Mouse (Mus musculus): ENCODE measurements at regions not wholly inside any gene's neighbourhood (a gene's known extent, or its start where the extent isn't known, plus 50 kb on each side); places are given as distances from the start of the nearest gene placed in this dataset.
A peak's percentile ranks its signal among the peaks of the same experiment; 100 is the strongest.

DNA sequence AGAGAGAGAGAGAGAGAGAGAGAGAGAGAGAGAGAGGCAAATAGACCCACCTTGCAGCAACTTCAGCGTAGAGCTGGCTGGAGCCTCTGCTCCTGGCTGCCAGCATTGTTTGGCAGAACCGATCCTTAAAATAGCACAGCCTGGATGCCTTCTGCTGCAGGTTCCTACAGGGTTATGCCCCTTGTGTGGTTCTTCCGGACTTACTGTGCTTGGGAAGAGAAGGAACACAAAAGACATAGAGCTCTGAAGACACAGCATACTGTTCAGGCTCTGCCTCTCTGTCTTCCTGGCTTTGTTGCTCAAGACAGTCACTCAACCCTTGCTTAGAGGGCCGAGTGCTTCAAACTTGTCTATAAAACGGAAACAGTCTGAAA is 86.2 kb upstream of the Slc25a26 start:
- no peak for DNase-seq (ENCODE audit: low read depth, low spot score)

DNA sequence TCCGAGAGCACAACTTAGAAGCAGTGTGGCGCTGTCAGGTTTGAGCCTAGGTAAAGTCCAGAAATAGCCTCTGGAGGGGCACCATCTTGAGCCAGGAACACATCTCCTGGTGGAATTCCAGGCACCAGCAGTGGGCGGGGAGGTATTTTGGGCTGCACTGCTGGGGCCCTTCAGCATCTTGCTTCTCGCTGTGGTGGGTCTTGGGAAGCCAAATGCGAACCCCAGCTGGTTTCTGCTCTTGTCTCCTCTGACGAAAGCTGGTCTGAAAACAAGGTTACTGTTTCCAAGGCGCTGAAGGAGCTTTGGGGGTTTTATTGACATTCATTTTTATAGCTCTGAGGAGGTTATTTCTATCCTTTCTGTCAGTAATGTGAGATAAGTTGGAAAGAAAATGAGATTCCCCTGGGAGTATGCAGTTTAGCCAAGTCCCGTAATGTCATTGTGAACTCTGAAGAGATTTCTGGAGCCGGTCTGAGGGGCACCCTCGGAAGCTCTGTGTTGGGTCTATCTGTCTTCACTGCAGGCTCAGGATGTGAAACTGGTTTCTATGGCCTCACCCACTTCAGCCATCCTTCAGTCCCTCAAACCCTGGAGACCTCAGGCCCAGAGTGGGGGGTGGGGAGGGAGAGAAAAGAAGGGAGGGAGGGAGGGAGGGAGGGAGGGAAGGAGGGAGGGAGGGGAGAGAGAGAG is 86.7 kb upstream of the Slc25a26 start:
- DNase-seq (ENCODE audit: low read depth, low spot score): no peak

DNA sequence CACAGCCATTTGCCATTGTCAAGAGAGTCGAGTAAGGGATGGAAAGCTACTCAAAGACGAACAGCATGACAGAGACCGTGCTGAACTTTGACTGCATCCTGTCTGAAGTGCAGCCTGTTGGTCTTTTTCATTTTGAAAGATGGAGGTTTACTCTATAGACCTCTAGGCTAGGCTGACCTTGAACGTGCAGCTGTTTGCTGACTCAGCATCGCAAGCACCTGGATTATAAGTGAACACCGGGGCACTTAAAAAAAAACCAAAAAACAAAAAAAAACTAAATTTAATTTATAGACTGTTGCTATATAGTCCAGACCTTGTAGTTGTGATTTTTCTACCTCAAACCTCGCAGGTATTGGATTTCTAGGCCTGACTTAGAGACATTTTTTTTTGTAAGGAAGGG is 87.8 kb upstream of the Slc25a26 start:
- DNase-seq (ENCODE audit: low read depth, low spot score): no peak

DNA sequence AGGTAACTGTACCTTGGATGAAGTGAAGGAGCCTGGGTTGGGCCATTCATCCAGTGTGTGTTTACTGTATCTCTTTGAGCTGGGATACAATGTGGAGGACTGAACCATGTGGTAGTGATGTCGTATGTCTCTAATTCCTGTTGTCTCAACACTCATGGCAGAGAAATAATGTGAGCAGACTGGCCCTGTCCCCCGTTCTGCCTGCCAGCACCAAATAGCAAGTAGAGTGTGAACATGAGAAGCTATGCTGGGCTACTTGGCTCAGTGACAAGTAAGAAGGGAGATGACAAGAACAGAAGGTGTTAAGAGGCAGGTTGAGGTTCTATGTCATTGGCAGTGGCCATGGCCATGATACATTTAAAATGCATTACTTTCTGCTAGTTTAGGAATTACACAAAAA is 89.7 kb upstream of the Slc25a26 start:
- no peak for DNase-seq (ENCODE audit: low read depth, low spot score)

DNA sequence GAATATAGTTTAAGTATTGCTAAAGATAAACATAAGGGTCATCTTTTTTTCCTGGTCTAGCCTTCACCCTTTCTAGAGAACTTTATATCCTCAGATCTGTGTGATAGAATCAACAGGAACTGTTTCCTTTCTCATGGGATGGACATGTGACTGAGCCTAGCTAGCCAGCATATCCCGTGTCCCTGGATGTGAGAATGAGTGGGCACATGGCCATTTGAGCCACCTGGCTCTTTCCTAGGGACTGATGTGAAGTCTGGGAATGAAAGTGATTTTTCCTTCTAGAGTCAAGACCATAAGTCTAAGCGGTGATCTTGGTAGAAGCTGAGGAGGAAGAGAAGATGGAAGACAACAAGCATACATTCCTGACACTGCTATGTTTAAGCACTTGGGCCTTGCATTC is 91.1 kb upstream of the Slc25a26 start:
- DNase-seq (ENCODE audit: low read depth, low spot score): no peak

DNA sequence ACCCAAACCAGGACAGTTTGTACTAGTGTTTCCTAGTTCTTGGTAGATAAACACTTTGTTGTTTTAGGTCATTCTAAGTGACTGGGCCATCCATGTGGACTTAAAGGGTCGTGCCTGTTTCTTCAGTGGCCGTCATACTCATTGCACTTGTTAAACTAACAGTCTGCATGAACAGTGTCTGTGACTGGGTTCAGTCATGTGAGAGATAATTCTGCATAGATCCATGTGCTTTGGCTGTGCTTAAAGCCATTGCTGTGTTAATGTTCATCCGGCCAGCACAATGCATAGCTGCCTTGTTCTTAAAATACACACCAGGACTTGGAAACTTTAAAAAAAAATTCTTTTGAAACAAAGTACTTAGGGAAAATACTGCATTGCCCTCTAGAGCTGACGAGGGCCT is 92.4 kb upstream of the Slc25a26 start:
- no peak for DNase-seq (ENCODE audit: low read depth, low spot score)

DNA sequence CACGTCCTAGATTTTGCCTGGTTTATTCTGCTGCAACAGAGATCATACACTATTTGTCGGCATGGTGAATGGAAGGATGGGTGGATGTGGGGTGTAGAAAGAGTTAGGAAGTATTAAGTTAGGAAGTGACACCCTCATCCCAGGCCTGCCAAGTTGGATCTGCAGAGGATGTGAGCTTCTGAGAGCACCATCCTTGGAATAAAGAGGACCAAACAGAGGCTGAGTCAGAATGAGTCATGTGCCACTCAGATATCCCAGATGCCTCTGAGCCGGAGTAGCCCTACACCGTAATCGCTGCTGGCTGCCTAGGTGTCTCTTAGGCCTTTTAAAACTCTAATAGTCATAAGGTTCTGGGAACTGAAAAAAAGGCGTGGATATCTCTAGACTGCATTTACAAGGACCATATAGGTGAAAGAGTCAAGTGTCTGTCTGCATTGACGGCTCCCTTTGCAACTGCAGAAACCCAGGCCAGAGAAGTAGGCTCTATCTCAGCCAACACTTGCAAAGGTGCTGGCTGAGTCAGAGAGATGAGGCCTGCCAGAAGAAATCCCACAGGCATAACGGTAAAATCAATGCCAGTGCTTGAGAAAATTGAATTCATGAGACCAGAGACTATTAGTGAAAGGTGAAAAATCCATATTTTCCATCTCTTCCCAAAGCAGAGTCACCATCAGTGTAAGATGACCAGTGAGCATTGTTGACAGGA is 94.6 kb upstream of the Slc25a26 start:
- DNase-seq (ENCODE audit: low read depth, low spot score): peak; percentile 98

DNA sequence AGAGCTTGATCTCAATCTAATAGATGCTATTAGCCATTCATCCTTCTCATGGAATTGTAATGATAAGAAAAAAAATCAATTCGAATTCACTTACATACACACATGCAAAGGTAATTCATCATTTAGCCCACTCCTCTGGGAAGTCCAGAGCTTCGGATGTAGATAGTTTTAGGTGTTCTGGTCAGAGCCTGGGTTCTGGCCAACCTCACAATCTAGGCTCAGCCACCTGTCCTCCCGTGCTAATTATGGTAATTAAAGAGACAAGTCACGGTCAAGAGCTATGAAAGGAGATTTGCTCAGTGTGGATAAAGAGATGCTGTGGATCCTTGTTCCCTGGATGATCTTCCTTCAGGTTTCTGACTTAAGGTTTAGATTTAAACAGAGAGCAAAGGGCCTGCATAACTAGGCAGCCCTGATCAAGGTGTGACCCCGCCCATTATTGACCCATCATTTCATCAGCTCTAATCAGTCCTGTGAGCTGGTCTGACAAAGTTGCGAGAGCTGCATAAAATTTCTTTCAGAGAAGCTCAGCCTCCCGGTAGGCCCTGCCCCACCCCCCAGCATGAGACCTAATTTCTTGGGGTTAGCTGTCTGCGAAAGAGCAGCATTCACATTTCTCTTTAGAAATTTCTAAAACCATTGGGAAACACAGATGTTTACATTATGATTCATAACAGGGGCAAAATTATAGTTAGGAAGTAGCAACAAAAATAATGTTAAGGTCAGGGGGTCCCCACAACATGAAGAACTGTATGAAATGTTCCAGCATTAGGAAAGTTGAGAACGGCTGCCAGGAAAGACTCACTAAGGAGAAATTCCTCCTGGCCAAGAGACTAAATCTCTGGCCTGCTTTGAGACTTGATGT is 98.3 kb upstream of the Slc25a26 start:
- peak; percentile 72 for DNase-seq (ENCODE audit: low read depth, low spot score)

DNA sequence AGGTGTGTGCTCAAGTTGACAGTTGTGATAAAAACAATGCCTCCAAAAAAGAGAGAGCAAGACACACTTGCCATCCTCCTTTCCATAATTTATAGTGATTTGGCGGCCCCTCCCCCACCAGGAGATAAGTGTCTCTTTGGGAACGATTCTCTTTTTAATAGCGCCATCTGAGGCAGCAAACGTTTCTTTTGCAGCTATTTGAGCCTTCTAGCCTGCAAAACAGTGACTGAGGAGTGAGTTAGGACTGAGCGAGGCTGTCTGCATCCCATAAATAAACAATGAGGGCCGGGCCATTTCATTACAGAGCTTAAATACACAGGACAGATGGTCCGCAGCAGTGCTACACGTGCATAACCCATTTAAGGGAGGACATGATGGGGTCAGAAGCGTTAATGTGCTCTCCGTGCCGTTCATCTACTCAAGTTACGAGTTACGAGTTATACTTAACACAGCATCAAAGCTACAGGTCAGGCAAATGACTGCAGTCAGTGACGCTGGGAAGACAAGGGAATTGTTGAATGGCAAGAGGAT is 99.0 kb upstream of the Slc25a26 start:
- no peak for DNase-seq (ENCODE audit: low read depth, low spot score)

DNA sequence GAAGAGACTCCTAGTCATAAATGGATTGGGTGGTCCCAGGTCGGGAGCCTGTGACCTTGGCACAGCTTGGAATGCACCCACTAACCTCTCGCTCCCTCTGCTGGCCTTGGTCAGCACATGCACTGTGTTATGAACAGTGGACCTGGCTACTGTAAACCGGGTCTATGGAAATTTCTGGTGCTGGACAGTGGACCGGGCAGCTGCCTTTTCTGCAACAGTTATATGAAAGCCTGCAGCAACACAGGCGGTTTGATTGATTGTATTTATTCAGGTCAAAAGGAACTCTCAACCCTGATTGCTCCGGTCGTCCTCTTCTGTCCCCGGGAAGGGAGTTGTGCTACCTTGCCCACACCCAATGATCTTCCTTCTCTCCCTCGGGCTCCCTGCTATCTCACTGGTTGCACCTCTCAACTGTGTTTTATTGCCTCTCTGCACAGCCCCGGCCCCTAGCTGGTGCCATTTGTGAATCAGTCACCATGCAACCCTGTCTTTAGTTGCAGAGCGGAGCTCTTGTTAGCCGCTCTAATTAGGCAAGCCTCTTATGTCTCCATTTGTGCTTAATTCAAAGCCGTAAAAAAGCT is 99.6 kb upstream of the Slc25a26 start:
- DNase-seq (ENCODE audit: low read depth, low spot score): peak; percentile 62

DNA sequence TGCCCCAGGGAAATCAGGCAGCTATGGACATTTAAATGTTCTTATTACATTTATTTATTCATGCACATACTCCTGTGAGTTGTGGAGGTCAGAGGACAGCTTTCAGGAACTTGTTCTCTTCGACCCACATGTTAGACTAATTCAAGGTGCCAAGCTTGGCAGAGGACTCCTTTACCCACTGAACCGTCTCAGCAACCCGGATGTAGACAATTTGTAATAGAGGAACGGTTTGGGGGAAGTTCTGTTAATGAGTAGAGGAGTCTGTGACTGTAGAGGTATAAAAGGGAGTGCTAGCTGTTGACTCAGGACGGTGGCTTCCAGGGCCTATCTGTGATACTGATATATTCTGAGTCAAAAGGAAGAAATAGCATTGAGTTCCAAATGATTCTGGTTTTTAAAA is 107.4 kb upstream of the Magi1 start:
- DNase-seq (ENCODE audit: low read depth, low spot score): no peak

DNA sequence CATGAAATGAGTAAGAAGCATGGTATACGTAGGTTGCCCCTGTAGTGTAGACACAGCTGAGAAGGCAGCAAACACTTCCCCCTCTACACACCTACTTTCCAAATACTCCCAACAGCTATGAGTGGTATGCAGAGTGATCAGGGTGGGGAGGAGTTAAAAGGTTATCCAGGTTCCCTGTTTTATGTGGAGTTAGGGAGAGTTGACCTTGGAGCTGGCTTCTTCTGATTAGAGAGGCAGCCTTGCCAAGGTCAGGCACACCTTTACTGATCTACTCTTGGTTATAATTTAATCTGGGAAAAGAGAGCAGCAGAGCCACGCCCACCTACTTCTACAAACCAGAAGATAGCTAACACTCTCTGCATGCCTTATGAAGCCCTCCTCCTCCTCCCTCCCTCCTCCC is 106.7 kb upstream of the Magi1 start:
- no peak for DNase-seq (ENCODE audit: low read depth, low spot score)

DNA sequence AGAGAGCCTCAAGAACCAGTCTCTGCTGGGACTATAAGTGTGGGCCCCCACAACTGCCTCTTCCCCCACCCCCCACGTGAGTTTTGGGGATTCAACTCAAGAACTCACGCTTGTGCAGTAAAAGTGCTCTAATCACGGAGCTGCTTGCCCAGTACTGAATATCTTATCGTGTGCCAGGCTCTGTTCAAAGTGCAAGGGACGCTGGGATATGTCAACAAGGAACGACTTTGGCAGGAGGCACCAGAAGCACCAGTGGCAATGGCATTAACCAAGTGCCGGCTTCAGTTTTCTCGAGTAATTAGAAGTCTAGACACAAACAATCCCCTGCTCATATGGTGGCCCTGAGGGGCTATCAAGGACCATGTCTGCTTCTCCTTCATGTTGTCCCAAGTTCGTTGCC is 106.0 kb upstream of the Magi1 start:
- DNase-seq (ENCODE audit: low read depth, low spot score): no peak

DNA sequence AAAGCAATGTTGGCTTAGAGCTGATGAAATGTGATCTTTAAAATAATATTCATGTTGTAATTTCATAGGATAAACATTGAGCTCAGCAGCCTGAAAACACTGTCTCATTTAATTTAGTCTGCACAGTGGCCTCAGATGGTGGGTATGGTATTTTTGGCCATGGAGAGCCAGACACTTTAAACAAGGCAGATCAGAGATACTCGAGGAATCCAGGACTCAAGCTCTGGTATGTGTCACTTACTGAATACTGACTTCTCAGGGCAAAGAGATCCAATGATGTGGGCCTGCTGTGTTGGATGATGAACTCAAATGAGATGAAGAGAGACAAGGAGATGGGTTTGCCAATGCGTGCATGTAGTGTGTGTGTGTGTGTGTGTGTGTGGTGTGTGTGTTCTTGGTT is 103.9 kb upstream of the Magi1 start:
- DNase-seq (ENCODE audit: low read depth, low spot score): no peak

DNA sequence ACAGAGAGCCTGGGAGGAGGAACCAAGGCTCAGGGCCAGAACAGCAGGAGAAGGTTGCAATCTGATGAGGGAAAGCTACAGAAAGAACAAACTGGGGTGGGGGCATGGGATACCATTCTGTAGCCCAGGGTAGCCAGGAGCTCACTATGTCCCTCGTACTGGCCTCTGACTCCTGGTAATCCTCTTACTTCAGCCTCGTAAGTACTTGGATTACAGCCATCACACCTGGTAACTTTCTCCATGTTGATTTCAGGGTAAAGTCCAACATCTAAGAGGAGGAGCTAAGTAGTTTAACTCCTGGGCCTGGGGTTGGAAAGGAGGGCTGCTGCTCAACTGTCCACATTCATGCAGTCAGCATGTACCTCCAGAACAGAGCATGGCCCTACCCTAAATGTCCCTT is 101.8 kb upstream of the Magi1 start:
- no peak for DNase-seq (ENCODE audit: low read depth, low spot score)

DNA sequence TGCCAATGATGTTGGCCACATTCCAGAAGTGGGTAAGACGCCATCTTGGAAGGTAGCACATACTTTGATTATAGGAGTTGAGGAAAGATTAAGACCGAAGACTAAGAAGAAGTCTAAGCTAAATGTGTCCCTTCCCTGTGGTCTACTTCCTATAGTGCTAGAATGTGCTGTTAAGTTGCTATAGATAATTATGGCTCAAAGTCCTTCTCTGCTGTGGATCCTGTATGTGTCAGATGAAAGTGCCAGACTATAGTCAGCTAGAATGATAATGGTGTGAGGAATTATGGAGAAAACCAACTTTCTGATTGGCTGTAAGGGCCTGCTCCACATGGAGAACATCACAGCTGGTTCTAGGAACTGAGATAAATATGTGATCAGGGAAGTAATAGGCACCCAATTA is 86.3 kb upstream of the Magi1 start:
- no peak for DNase-seq (ENCODE audit: low read depth, low spot score)

DNA sequence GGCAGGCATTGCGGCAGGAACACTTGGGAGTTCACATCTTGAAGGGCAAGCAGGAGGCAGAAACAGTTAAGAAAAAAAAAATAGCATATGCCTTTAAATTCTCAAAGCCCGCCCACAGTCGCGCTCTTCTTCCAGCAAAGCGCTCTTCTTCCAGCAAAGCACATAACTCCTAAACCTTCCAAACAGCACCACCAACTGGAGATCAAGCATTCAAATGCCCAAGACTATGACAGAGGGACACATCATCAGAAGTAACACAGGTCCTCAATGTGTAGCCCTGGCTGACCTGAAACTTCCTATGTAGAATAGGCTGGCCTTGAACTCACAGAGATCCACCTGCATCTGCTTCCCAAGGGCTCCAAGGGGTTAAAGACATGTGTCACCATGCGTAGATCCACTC is 80.2 kb upstream of the Magi1 start:
- no peak for DNase-seq (ENCODE audit: low read depth, low spot score)

DNA sequence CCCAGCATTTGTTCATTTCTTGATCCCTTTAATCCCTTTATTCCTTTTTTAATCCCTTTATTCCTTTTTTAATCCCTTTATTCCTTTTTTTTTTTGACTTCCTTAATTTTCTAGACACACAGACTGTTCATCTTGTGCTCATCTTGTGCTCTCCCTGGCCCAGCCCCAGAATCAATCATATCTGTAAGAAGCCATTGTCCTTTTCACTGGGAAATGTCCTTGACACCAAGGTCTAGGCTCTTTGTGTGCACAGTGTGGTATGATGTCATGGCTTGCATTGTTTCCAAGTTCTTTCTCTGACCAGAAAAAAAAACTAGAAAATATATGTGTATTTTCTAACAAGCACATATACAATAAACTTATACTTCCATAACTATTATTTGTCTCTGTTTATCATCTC is 78.9 kb upstream of the Magi1 start:
- no peak for DNase-seq (ENCODE audit: low read depth, low spot score)

DNA sequence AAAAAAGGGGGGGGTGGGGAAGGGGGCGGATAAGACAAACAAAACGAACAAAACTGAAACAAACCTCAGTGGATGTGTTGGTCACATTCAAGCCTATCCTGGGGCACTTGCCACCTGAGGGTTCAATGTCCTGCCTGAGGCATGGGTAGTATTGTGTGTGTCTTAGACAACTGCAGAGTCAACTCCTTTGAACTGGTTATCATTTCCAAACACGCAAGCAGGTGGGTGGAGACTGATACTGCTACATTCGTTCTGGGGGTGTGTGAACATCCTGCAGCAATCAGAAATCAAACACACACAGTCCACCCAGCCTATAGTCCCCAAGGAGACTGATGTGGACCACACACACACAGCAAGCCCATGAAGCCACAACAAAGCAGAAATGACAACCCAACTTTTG is 73.9 kb upstream of the Magi1 start:
- DNase-seq (ENCODE audit: low read depth, low spot score): no peak

DNA sequence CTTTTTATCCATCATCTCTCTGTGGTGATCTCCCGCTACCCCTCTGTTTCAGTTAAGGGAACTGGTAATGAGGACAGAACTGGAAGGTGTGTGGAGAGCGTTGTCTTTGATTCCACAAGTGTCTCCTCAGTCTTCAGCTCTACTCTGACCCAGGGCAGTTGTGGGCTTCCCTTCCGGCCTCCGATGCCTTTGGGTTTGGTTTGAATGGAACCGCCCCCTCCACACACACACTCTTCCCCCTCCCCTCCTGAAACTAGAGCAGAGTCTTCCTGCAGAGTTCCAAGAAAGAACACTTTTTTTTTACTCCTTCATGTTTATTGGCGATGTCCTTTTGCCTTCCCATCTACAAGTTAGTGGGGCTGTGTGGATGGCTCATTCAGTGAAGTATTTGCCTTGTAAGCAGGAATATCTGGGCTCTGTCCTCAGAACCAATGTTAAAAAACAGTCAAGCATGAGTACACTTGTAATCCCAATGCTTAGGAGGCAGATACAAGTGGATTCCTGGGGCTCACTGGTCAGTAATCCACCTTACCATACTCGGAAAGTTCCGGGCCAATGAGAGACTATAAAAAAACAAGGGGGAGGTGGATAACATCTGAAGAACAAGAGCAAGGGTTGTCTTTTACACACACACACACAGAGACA is 70.9 kb upstream of the Magi1 start:
- DNase-seq (ENCODE audit: low read depth, low spot score): no peak

DNA sequence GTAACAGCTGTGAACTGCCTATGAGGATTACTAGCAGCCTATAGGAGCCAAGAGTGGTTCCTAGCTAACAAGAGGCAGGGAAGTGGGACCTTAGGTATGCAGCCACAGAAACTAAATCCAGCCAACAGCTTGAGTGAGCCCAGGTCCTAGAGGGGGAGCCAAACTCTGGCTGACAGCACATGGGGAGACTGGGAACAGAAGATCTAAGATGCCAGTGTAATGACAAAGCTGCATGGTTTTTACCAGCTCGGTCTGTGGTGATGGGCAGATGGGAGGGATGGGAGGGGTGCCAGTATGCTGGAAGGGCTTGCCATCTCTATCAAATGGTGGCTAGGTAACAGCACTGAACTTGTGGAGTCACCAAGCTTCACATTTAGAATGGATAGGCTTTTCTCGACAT is 60.6 kb upstream of the Magi1 start:
- no peak for DNase-seq (ENCODE audit: low read depth, low spot score)

DNA sequence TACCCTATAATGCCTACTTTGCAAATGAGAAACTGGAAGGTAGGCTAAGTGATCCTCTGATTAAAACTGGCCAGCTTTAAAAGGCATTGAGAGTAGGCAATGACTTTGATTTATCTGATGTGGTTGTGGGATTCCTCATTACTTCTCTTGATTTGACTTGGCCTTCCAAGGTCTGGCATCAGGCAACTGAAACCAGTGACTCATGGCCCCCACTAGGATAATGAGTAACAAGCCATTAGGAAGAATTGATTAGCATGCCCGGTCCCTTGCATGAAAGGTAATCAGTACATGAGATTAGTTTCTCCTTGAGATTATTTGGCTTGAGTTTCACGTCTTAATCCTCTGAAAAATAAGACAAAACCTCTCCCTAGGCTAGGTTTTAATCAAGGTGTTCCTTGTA is 56.8 kb upstream of the Magi1 start:
- no peak for DNase-seq (ENCODE audit: low read depth, low spot score)
